Mouse (Mus musculus) erythroblast, adult 5-6 weeks (primary cell): ENCODE results near the gene Clcn2. TPM values are rescaled to one million over a fixed set of nuclear protein-coding genes. Genes with fewer than 3 reads are reported as not detected.

Source experiments
- ATAC-seq: replicated peaks from 2 replicates; pipeline ENCODE4 v1.8.0; 2016; ENCODE audit warnings: moderate number of reproducible peaks, mild to moderate bottlenecking, moderate TSS enrichment, inconsistent platforms; ENCODE audit not compliant: poor library complexity, low FRiP score, severe bottlenecking
- total RNA-seq, 2 experiments: library from RNA; stranded (forward) in 1 of 2; stranded (reverse) in 1 of 2; fragments of 150-400 nt in 1 of 2; fragments of 200-764, 138-1000 nt in 1 of 2; gene quantifications; 2 replicates each; pipeline versions ENCODE4 v1.2.3 to v1.2.4; 2015 to 2017; ENCODE audit warnings: low replicate concordance in 2 of 2

The Clcn2 gene
- total RNA-seq, 2 experiments from 2014 or later, result 5.0 to 8.9 TPM

- no peak for ATAC-seq
These were observed 13.7 kb downstream of the Clcn2 start for GRCm38 (mm10) chr16:20703699-20704400.

- no peak for ATAC-seq
These were observed 14.5 kb downstream of the Clcn2 start for GRCm38 (mm10) chr16:20703071-20703470.

- ATAC-seq, result peak; percentile 68
These were observed 15.0 kb downstream of the Clcn2 start for GRCm38 (mm10) chr16:20702522-20702893.

GRCm38 (mm10) chr16:20701729-20702521 lies 15.6 kb downstream of the Clcn2 start:
- no peak for ATAC-seq

- no peak for ATAC-seq
These were observed 16.2 kb downstream of the Clcn2 start for GRCm38 (mm10) chr16:20701316-20701715.

- ATAC-seq, result no peak
These were observed 17.5 kb downstream of the Clcn2 start for GRCm38 (mm10) chr16:20700036-20700435.

- ATAC-seq, result no peak
These were observed 18.3 kb downstream of the Clcn2 start for GRCm38 (mm10) chr16:20699266-20699665.

GRCm38 (mm10) chr16:20695622-20696323 lies 21.8 kb downstream of the Clcn2 start:
- no peak for ATAC-seq

- ATAC-seq, result no peak
These were observed 22.8 kb downstream of the Clcn2 start for GRCm38 (mm10) chr16:20694781-20695180.

- peak; percentile 81 for ATAC-seq
These were observed 24.3 kb downstream of the Clcn2 start, which contains the start of gene Fam131a for GRCm38 (mm10) chr16:20693111-20693701. Gene Fam131a (plus strand): TSS chr16:20693241.

GRCm38 (mm10) chr16:20692241-20692965 lies 25.1 kb downstream of the Clcn2 start:
- no peak for ATAC-seq

- no peak for ATAC-seq
These were observed 25.9 kb downstream of the Clcn2 start for GRCm38 (mm10) chr16:20691617-20692016.

GRCm38 (mm10) chr16:20690774-20691173 lies 26.8 kb downstream of the Clcn2 start:
- no peak for ATAC-seq

- ATAC-seq, result peak; percentile 93
These were observed 39.4 kb downstream of the Clcn2 start for GRCm38 (mm10) chr16:20677974-20678675.

- peak; percentile 15 for ATAC-seq
These were observed 40.2 kb downstream of the Clcn2 start for GRCm38 (mm10) chr16:20677380-20677779.

- no peak for ATAC-seq
These were observed 40.8 kb downstream of the Clcn2 start for GRCm38 (mm10) chr16:20676702-20677101.

- ATAC-seq, result no peak
These were observed 42.3 kb downstream of the Clcn2 start for GRCm38 (mm10) chr16:20675213-20675612.

GRCm38 (mm10) chr16:20673706-20674303 lies 43.7 kb downstream of the Clcn2 start:
- peak; percentile 54 for ATAC-seq
